Mouse (Mus musculus) left cerebral cortex, postnatal 14 days (tissue): ENCODE measurements around the gene Rnase4. TPM values are rescaled to one million over a fixed set of nuclear protein-coding genes. Genes with fewer than 3 reads are reported as not detected.
A peak's percentile ranks its signal among the peaks of the same experiment; 100 is the strongest.

Source experiments
- DNase-seq, 2 experiments: peaks; one replicate each; pipeline ENCODE4 v3.0.0; 2021 to 2022; ENCODE audit warnings: low spot score in 2 of 2, mixed read lengths in 1 of 2
- intact Hi-C: fragments of 180-260 bp; cut with DNase I; formaldehyde crosslinking; loops from one replicate; pipeline ENCODE4 v1.15.1; 2025
- long read RNA-seq, 2 experiments: library from polyadenylated mRNA; stranded (forward); transcript quantifications; one replicate each; pipeline ENCODE4 v2.0.0; 2021
- total RNA-seq, 2 experiments: library from RNA; stranded (reverse); gene quantifications; 2 replicates each; pipeline ENCODE4 v1.2.3; 2021

The Rnase4 gene
- total RNA-seq: 10 to 100 TPM; 19.0 to 20.1 TPM
- long read RNA-seq, experiment 1, transcript Rnase4-201 (2 exons, 1,518 nt): major isoform, 14 of 20 reads
- long read RNA-seq, experiment 1, partial matches to known transcripts: 5 of 20 reads
- long read RNA-seq, experiment 1, other reads (novel, unspliced or antisense): 0 of 20 reads
- long read RNA-seq, experiment 2, transcript Rnase4-201 (2 exons, 1,518 nt): major isoform, 11 of 12 reads
- long read RNA-seq, experiment 2, partial matches to known transcripts: 1 of 12 reads
- long read RNA-seq, experiment 2, other reads (novel, unspliced or antisense): 0 of 12 reads

DNA sequence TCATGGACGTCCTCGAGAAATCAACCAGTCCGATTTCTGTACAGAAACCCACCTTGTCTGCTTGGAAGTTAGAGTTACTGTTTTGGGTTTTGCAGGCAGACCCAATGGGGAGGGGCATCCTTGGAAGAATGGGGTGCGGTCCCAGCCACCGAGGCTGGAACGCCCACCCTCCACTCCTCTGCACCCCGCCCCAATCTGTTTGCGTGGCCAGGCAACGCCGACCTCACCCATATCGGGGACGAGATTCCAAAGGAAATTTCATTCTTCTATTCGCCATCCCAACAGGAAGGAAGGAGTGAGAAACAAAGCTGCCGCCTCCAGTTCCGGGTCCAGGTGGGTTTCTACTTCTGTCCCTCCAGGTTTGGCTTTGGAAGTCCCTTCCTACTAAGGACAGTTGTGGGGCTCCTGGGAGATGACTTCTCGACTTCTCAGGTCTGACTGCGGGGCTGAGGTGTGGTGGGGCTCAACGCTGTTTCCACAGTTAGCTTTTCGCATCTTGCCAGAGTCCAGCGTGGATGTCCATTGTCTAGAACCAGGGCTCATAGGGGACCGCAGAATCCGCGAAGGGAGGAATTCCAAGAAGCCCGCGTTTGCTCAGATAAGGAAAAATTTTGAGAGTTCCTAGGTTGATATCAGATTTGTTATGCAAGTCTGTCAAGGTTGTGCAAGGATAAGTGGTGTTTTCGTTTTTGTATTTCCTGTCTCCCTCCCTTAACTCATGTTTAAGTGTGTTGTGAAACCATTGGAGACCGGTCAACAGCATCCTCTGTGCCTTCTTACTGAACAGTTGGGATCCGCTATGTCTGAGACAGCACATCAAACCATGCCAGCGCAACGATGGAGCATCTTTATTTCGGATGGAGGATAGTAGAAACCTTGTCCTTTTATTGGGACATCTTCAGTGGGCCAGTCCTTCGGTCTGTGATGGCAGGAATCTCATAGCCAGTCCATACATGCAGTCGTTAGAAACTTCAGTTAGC, at the start of gene Rnase4, which contains the start of gene Ang:
Gene Rnase4, plus strand, starts transcription at position 157 of the 980 bp plus-strand sequence.
Gene Ang, plus strand, starts transcription at position 230 of the 980 bp plus-strand sequence.
- intact Hi-C loops: no loop called here
- peak in 1 of 2 experiments; percentile 34 for DNase-seq

DNA sequence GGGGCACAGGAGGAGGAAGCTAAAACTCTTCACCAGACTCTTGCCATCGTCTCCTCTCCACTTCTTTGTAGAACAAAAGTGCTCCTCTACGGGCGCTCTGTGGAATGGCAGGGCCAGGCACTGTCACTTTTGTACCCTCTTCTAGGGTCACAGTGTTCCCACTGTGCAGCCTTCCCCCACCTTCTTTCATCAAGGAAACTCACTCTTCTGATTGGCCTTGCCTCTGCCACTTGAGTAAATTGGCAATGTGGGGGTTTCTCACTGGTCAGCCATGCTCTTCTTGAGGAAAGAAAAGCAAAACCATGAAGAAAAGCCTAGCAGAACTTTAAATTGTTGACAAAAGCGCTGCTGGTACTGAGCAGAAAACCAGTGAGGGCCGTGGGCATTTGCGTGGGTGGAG, 49.1 kb upstream of the Rnase4 start, which contains the start of gene Rnase9:
Gene Rnase9, minus strand, starts transcription at position 101 of the 400 bp plus-strand sequence.
- intact Hi-C loops: no loop called here
- no peak for DNase-seq

DNA sequence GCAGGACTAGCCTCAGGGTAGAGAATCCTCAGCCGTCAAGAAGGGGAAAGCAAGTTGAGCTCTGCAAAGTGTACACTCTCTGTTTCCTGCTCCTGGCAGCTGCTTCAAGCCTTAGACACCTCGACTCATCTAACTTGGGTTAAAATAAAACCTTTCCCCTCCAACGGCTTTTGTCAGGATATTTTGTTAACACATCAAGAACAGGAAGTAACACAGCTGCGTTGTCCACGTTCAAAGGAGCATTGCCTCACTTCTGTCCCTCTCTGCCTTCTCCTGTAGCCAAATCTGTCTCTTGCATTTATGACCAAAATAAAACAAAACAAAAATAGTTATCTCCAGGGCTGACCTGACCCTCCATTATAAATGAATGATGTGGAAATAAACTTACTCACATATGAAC, 43.0 kb upstream of the Rnase4 start:
- DNase-seq: no peak
- intact Hi-C loops: no loop called here

DNA sequence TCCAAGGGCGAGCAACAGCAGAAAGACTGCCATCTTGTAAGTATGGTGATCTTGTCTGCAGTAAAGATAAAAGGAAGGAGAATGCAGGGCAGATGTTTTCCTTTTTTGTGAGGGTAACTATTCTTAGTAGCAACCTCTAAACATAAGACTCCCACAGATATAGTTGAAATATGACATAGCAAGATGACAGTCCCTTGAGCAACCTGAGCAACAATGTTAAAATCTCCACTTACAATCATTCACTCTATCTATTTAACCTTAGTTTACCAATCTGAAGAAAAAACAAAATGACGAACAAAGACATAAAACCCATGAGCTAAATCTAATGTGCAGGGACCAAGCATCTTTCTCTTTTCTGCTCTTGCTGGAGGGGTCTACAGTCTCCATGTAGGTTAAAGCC, 40.8 kb upstream of the Rnase4 start, which contains the start of gene Rnase11:
Gene Rnase11, minus strand, starts transcription at position 101 of the 400 bp plus-strand sequence.
- DNase-seq: no peak
- intact Hi-C loops: no loop called here

DNA sequence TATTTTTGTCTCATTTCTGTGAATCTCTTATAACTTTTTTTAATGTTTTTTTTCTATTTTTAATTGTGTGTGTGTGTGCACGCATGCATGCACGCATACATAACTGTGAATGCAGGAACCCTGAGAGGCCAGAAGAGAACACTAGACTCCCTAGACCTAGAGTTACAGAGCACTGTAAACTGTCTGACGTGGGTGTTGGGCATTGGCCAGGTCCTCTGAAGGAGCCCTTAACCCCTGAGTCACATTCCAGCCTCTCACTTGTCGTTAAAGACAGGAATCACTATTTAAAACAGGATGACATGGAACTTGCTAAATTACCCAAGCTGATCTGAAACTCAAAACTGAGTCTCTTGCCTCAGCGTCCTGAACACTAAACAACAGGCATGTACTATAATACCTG, 38.9 kb upstream of the Rnase4 start:
- DNase-seq: no peak
- intact Hi-C loops: no loop called here

DNA sequence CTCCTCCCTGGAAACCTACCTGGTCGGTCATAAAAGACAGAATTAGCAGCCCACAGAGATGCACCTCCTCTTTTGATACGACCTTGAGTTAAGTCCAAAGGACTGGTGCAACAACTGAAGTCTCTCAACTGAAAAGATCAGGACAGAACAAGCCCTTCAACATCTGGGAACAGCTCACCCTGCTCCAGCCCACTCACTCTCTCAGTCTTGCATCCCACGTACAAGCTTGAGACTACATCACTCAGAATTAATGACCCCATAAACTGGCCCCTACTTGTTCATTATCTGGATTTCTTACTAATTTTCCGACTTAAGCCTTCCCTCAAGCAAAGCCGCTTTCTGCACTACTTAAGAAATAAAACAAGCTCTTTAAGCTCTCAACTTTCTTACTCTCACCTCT, 37.7 kb upstream of the Rnase4 start:
- intact Hi-C loops: no loop called here
- DNase-seq: no peak

DNA sequence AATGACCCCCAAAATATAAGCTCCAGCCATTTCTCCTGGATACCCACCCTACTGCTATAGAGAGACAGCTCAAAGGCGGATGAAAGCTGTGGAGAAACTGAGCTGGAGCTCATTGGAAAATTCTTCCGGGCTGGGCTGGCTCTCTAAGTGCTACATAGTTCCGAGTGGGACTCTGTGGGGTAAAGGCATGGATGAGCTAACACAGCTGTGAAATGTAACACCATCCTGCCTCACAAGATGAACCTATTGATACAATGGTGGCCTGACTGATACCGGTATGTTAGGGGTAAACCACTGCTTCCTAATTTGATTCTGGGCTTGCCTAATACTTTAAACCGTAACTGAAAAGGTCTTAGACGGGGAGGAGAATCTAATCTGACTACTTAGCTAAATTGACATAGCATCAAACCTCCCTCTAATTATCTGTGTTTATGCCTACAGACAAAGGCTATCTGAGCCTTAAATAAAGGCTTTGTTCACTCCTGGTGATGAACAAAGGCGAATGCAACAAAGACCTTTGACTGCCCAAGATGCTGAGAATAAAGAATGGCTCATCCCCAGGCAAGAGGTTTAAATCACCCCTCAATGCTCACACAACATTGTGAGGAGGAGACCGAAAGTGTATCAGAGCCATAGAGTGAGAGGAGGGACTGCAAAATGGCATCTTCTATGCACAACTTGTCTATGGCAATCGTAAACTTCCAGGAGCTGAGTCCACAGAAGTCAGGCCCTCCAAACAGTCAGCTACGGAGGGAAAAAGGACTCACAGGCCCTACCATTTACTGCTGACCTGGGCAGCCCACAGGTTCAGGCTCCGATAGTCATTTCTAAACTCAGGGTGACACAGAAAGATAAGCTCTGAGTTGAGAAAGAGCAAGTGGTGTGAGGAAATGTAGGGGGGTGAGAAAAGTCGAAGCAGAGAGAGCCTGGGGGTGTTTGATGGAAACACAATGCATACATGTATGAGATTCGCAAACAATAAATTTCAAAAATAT, 36.3 kb upstream of the Rnase4 start:
- intact Hi-C loops: no loop called here
- DNase-seq: no peak

DNA sequence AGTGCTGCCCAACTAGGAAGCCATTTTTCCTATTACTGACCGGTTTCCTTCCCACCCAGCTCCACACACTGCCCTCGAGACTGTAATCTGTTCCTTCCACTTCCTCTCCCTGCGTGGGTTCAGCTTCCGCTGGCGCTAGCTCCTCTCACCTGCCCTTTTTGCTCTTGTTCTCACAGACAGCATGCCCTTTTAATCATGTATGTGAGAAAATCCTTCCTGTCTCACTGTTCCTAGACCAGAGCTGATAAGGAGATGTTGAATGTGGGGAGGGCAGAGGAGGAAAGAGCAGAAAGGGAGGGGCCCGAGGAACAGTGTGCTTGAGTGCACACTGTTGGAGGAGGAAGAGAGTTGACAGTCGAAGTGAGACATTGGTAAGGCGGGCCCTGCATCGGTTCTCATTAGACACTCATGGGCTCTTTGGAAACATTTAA, 33.5 kb upstream of the Rnase4 start, which contains the start of gene Rnase12:
Gene Rnase12, minus strand, starts transcription at position 261 of the 431 bp plus-strand sequence.
- no peak for DNase-seq
- intact Hi-C loops: no loop called here

DNA sequence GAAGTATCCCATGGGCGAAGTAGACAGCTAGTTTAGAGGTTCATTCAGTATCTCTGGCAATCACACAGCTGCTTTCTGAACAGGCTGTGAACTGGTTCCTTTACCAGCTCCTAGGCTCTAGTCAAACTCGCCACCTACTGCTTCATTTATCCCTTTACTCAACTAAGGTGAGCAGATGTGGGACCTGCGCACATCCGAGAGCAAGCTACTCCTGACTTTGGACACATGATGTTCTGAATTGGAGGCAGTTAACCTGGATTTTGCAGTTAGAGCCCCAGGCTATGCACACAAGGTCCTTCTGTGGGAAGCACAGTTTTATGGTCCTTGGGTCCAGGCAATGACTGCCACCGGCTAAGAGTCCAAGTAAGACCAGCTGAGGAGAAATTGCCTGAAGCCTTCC, 30.1 kb upstream of the Rnase4 start:
- intact Hi-C loops: no loop called here
- no peak for DNase-seq

DNA sequence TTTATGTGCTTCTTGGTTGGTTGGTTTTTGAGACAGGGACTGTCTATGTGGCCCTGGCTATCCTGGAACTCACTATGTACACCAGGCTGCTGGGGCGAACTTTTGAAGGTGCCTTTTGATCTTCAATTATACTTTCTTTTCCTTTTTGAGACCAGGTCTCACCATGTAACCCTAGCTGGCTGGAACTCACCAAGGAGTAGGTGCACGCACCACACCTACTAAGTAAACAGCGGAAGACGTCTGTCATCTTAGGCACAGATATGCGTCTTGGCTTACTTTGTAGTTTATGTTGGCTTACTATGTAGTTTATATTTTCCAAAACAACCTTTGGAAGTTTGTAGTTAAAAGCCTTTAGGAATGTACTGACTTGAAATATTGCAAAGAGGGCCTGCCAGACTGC, 21.9 kb upstream of the Rnase4 start:
- no peak for DNase-seq
- intact Hi-C loops: no loop called here

DNA sequence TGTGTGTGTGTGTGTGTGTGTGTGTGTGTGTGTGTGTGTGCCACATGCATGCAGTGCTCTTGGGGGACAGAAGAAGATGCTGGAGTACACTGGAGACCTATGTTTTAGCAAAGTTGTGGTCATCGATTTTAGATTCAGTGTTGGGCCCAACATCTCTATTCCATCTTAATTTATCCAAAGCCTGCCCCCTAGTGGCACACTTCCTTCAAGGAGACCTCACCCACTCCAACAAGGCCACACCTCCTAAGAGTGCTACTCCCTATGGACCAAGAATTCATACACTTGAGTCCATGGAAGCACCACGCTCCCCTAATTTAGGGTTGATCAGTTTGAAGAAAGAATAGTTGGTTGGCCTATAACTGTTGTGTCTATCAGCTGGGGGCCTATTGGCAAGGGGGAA, 21.3 kb upstream of the Rnase4 start:
- intact Hi-C loops: no loop called here
- no peak for DNase-seq

DNA sequence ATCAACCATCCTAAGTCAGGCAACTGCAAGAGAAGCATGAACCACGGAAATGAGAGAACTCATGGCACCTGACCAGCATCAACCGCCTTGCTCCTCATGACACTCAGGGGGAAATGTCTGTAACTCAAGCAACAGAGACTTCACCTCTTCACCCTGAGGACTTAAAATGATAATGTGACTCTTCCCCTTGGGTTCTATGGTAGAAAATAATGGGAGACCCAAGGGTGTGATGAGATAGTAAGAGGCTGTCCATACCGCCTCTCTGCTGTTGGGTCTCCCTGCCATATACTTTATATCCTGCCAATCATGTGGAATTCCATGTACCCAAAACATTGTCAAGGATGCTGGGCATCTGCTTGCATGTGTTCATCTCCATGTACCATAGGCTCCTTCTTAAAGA, 16.5 kb upstream of the Rnase4 start, which contains the start of gene Olfr750:
Gene Olfr750, minus strand, starts transcription at position 101 of the 400 bp plus-strand sequence.
- intact Hi-C loops: no loop called here
- no peak for DNase-seq

DNA sequence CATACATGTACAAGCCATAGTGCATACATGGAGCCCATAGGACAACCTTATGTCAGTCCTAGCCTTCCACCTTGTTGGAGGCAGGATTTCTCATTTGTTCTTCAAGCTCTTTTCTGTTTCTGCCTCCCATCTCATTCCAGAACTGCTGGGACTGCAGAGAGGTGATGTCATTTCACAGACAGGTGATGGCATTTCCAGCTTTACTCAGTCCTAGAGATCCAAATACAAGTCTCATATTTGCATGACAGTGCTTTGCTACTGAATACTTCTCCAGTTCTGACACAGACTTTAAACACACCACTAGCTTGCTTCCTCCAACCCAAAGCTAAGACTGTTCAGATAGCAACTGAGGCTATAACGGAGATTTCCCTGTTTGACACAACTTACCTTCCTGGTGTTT, 11.7 kb upstream of the Rnase4 start:
- intact Hi-C loops: no loop called here
- DNase-seq: no peak

DNA sequence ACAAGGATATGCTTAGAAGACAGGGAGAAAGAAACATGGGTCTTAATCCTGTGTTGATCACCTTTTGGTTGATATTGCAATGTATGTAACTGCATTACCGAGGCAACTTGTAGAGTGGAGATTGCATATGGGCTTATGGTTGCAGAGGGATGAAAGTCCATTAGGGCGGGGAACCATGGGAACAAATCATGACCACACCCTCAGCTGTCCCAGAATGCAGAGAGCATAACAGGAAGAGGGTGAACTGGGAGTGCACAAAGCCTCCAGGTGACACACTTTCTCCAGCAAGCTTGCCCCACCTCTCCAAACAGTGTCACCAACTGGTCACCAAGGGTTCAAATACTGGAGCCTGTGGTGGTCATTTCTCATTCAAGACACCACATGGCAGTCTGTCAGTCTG, 9.8 kb upstream of the Rnase4 start:
- no peak for DNase-seq
- intact Hi-C loops: no loop called here

DNA sequence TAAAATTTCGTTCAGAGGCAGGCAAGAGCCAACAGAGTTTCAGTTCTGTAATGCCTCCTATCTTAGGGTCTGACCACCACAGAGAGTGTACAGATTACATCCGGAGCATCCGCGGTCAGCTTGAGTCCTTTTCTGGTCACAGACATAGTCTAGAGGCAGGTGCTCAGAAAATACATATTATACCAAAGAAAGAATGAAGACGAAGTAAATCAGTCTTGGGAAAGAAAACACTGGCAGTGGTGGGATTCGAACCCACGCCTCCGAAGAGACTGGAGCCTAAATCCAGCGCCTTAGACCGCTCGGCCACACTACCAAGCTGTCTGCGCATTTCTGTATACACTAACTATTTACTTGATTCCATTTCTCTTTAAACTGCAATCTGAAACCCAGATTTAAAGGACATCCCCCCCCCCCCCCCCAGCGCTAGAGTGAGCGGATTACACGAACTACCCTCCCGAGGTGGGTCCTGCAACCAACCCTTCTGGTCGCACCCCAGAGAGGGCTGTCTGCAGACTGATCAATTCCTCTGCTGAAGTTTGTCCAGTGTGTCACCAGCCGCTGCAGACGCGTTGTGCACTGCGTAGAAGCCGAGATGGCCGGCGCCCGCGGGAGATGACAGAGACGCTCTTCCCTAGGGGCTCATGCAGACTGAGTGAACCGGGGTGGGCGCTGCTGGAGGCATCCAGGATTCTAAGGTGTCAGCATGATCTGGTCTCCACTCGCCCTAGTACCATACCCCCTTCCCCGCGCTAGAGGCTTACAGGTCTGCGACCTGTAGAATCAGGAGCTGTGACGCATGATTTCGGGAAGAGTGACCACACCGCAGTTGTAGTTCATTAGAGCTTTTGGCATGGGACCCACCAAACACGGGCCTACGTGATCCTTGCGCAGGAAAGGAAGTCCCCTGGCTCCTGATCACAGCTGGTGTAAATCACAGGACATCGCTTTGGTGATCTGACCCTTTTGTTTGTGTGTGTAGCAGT, 8.0 kb upstream of the Rnase4 start:
- intact Hi-C loops: no loop called here
- DNase-seq: peak in 1 of 2 experiments; percentile 71

DNA sequence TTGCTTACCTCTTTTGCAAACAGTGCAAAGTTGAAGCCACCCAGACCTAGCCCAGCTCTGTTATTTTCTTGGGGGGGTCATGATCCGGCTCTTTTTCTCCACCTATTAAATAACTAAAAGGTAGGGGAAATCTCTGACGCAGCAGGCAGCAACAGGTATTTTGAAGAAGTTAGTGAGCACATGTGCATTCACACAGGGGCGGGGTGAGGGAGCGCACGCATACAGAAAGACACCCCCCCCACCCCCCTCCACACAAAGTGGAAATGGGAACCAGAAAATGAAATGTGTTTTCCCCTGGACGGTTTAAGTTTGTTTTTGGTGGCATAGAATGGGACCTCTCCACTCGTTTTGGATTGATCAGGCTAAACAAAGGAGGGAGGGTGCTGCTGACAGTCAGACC, 7.1 kb upstream of the Rnase4 start:
- intact Hi-C loops: no loop called here

DNA sequence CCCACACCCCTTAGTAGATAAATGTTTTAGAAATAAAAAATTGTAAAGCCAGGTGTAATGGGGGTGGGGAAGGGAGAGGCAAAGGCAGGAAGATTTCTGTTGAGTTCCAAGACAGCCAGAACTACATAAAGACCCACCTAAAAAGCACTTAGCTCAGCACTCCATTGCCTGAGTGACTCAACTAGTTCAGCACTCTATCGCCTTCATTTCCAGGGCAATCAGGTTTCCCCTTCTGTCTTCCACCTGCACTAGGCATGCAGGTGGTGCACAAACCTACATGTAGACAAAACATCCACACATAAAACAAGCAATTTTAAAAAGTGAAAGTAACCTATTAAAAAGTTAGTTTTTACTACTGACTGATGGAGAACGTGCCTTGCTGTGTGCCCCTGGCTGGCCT, 5.8 kb upstream of the Rnase4 start:
- intact Hi-C loops: no loop called here
- no peak for DNase-seq

More for the DNA sequence above, 7.1 kb upstream of the Rnase4 start:
- DNase-seq: no peak

DNA sequence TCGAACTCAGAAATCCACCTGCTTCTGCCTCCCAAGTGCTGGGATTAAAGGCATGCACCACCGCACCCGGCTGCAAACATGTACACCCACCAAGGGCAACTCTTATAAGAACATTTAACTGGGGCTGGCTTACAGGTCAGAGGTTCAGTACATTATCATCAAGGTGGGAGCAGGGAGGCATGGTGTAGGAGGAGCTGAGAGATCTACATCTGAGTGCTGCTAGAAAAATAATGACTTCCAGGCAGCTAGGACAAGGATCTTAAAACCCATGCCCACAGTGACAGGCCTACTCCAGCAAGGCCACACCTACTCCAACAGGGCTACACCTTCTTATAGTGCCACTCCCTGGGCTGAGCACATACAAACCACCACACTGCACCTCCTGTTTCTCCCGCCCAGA, 5.0 kb upstream of the Rnase4 start:
- DNase-seq: no peak
- intact Hi-C loops: no loop called here
